Mouse (Mus musculus) urinary bladder, postnatal 4 days (tissue): ENCODE results near the gene Il1rl1.

Experiments
- DNase-seq, 2 experiments: peaks; one replicate each; pipeline ENCODE4 v3.0.0; 2021 to 2022; ENCODE audit warnings: low spot score in 2 of 2

Gene Il1rl1

GRCm38 (mm10) chr1:40437340-40437739 is 8.0 kb downstream of the Il1rl1 start:
- no peak for DNase-seq

- DNase-seq: no peak
These were observed 10.1 kb downstream of the Il1rl1 start for GRCm38 (mm10) chr1:40439504-40439903.

GRCm38 (mm10) chr1:40444800-40445199 is 15.4 kb downstream of the Il1rl1 start:
- no peak for DNase-seq

- DNase-seq: peak in 1 of 2 experiments; percentile 22
These were observed 36.4 kb downstream of the Il1rl1 start, which contains the start of gene Il18r1 for GRCm38 (mm10) chr1:40465477-40466430. Il18r1 (plus strand) TSS chr1:40465552.

GRCm38 (mm10) chr1:40467306-40467705 is 37.9 kb downstream of the Il1rl1 start:
- DNase-seq: no peak

GRCm38 (mm10) chr1:40468805-40469204 is 39.4 kb downstream of the Il1rl1 start:
- DNase-seq: no peak

- no peak for DNase-seq
These were observed 40.5 kb downstream of the Il1rl1 start for GRCm38 (mm10) chr1:40469900-40470299.

GRCm38 (mm10) chr1:40472401-40472800 is 43.0 kb downstream of the Il1rl1 start:
- DNase-seq: no peak

- no peak for DNase-seq
These were observed 44.3 kb downstream of the Il1rl1 start for GRCm38 (mm10) chr1:40473640-40474039.

- no peak for DNase-seq
These were observed 45.0 kb downstream of the Il1rl1 start for GRCm38 (mm10) chr1:40474336-40474735.

- no peak for DNase-seq
These were observed 46.3 kb downstream of the Il1rl1 start for GRCm38 (mm10) chr1:40475697-40476096.

GRCm38 (mm10) chr1:40476756-40477155 is 47.4 kb downstream of the Il1rl1 start:
- no peak for DNase-seq

- no peak for DNase-seq
These were observed 50.1 kb downstream of the Il1rl1 start for GRCm38 (mm10) chr1:40479505-40479923.

GRCm38 (mm10) chr1:40494594-40494993 is 65.2 kb downstream of the Il1rl1 start:
- DNase-seq: no peak

GRCm38 (mm10) chr1:40499708-40500107 is 70.3 kb downstream of the Il1rl1 start:
- DNase-seq: no peak

- DNase-seq: no peak
These were observed 71.8 kb downstream of the Il1rl1 start for GRCm38 (mm10) chr1:40501126-40501525.

- no peak for DNase-seq
These were observed 72.4 kb downstream of the Il1rl1 start for GRCm38 (mm10) chr1:40501546-40502398.

- no peak for DNase-seq
These were observed 75.2 kb downstream of the Il1rl1 start for GRCm38 (mm10) chr1:40504548-40504947.
